Mouse (Mus musculus): ENCODE measurements around the gene Psmc4.

The Psmc4 gene

DNA sequence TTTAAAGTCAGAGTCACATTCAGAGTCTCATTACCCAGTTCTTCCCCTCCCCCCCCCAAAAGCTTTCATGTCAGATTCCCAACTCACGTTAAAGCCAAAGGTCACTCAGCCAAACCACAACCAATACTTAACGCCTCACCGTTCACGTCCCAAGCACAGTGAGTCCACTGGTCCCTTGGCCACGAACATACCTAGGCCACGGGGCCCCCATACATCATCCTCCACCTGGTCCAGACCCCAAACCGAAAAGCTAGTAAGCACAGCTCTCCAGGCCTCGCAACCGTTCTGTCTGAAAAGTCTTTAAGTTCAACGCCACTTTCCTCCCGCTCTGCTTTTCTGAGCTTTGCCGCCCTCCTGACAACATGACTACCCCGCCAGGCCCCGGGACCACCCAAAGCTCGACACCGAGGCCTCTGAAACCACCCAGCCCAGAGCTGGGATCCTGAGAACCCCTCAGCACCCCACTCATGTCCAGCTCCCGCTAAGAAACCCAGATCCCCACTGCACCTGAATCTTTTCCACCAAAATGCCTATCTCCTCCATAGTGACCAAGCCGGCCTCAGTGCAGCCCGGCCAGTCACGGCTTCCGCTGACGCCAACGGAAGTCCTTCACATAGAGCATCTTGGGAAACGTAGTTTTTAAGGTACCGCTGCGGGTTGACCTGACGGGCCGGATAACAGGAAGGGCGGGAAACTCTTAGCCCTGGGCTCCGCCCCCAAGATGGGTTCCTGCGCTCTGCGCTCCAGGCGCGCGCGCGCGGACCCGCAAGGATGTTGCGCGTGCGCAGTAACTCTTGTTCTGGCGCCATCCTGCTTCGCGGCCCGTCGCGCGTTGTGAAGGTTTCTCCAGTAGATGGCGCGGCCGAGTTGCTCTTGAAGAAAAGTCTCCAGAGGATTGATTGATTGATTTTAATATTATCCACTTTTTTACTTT lies at the start of gene Psmc4:
Gene Psmc4, minus strand, starts transcription at position 626 of the 934 bp plus-strand sequence.
- DNase-seq (ENCODE audit: low spot score) = peak; percentile 97

DNA sequence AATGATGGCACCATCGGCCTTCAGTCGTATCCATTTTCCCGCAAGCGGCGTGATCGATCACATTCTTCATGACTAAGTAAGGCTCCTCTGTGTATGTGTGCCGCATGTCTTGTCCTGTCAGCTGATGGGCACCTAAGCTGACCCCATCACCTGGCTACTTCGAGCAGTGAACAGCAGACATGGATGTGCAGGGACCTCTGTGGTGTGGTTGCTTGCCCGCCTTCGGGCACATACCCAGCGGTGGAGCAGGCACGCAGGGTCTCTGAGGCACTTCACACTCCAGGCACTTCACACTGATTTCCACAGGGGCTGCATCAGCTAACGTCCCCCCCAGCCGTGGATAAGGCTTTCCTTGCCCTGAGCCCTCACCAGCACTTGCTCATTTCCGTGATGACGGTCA lies 49.2 kb upstream of the Psmc4 start:
- DNase-seq (ENCODE audit: low spot score) = no peak

DNA sequence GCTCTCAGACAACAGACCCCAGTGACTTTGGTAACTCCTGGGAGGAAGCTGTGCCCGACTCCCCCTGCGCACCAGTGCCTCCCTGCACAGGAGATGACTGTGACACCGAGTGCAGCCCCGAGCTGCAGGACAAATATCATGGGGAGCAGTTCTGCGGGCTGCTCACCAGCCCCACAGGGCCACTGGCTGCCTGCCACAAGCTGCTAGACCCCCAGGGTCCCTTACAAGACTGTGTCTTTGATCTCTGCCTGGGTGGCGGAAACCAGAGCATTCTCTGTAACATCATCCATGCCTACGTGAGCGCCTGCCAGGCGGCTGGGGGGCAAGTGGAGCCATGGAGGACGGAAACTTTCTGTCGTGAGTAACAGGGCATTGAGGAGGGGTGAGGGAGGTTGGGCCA lies 43.6 kb upstream of the Psmc4 start:
- no peak for DNase-seq (ENCODE audit: low spot score)

DNA sequence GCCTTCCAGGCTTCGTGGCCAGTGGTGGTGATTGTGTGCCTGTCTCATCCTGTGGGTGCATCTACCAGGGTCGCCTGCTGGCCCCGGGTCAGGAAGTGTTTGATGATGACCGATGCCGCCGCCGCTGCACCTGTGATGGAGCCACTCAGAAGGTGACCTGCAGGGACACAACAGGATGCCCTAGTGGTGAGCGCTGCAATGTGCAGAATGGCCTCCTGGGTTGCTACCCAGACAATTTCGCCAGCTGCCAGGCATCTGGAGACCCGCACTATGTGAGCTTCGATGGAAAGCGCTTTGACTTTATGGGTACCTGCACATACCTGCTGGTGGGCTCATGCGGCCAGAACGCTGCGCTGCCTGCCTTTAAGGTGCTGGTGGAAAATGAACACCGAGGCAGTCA lies 36.3 kb upstream of the Psmc4 start:
- no peak for DNase-seq (ENCODE audit: low spot score)

DNA sequence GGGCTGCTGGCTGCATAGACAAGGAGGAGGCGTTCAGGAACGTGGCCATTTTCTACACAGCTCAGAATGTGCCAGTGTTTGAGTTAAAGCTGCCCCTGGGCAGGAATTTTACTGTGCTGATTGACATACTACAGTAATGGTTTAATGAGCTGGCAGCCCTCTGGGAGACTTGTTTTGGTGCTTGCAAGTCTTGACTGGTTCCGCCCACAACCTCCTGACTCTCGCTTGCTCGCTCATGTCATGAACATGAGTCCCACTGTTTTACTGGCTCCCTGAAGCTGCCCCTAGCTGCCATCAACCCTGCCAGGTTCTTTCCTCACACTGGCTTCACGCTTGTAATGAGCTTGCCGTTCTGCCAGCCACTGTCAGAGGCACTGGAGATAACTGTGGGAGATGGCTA lies 34.3 kb upstream of the Psmc4 start:
- DNase-seq (ENCODE audit: low spot score) = no peak

DNA sequence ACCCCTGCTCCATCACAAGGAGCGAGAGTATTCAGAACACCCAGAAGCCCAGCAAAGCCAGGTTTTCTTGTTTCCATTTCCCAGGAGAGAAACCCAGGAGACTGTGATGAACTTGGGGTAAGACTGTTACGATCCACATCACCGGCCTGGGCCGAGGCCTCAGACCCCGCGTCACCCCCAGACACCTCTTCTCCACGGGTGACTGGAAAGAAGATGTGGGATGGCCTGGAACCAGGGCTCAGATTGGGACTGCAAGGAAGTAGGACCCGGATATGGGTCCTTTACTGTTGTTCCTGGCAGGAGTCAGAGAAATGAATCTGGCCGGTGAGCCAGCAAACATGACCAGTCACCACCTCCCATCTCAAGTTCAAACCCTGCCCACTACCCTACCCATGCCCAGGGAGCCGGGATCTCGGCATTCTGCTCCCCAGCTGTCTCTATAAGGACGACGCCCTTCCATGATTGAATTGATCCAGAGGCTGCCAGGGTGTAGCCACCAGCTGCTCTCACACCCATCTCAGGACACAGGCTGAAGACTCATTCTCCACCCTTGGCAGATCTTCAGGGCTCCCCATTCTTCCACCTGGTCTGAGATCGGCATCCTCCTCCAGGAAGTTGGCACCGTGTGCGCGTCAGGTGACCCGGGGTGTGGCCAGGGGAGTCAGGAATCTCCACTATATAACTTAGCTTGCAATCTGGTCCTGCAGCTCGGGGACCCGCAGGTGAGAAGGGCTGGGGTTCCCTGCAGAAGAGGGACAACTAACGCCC lies 20.8 kb upstream of the Psmc4 start, which contains the start of gene Fcgbp:
Gene Fcgbp, plus strand, starts transcription at position 706 of the 768 bp plus-strand sequence.
- DNase-seq (ENCODE audit: low spot score) = no peak

DNA sequence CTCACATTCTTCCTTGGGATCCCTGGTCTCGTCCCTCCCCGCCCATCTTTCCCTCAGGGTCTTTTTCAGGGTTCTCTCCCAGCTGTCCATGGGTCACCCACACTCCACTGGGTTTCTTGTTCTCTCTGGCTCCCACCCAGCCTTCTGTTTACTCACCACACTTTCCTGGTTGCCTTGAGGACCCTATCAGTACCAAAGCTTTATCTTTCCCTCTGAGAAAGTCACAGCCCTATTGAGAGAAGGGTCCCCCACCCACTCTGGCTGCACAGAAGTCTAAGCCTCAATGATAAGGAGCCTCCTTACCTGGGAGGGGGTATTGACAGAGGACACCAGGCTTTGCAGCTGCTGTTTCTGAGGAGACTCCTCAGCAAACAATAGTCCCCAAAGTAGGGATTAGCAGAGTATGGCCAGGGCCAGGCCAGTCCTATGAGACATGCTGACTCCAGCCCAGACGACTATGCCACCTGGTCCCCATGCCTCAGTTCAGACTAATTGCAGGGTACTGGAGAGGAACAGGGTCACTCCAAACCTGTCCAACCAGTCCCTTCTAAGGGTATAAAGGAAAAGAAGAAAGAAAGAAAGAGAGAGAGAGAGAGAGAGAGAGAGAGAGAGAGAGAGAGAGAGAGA lies 19.8 kb upstream of the Psmc4 start:
- DNase-seq (ENCODE audit: low spot score) = no peak

DNA sequence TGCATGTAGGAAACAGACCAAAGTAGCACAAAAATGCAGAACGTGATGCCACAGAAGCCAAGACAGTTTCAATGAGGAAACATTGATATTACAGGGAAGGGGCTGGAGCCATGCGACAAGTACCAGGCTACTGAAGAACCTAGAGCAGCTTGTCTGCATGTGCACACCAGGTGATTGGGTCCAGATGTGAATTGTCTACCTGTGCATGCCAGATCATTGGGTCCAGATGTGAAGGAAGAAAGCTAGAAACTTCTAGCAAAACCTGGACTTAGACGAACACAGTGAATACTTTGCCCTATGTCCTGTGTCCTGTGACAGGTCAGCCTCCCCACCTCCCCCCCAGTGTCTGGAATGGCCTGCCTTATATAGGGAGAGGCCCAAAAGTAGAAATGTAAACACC lies 18.8 kb upstream of the Psmc4 start:
- DNase-seq (ENCODE audit: low spot score) = no peak

DNA sequence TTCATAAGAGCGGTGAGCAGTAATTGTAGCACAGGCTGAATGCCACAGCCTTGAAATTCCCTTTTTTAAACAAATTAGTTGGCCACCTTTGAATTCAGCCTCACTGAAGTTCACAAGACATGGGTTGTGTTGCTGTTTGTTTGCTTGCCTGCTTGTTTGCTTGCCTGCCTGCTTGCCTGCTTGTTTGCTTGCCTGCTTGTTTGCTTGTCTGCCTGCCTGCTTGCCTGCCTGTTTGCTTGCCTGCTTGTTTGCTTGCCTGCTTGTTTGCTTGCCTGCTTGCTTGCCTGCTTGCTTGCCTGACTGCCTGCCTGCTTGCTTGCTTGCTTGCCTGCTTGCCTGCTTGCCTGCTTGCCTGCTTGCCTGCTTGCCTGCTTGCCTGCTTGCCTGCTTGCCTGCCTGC lies 10.1 kb upstream of the Psmc4 start:
- no peak for DNase-seq (ENCODE audit: low spot score)

DNA sequence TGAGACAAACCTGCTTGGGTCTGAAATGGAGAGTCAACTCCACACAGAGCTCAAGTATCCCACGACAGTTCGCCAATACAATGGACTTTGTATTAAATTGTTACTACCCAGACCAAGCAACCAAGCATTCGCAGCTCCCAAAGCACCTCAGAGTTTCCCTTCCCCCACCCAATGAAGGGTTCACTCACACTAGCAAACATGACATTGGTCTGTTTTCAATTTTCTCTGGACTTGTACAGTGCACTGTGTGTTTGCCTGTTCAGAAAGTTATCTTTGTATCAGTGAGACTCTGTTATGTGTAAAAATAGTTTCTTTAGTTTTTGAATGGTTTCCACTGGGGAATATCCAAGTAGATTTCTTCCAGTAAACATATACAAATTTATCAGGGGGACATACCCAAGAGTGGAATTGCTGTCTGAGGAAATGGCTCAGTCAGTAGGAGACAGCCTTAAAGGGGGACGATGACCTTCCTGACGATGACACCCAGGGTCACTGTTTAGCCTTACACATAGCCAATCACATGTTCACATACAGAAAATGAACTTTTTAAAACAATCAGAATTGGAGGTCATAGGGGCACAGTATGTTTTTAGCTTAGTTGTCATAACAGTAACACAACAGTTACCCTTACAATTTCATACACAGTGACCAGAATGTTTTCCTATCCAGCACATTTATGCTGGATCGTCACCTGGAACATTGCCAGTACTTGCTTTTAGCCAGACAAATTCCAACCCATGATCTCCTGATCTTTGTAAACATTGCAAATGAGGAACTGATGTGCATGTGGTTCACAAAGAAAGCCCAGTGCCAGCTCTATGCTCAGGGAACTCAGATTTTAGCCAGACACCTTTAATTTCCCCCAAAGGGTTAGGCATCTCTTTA lies 3.4 kb upstream of the Psmc4 start:
- DNase-seq (ENCODE audit: low spot score) = no peak

DNA sequence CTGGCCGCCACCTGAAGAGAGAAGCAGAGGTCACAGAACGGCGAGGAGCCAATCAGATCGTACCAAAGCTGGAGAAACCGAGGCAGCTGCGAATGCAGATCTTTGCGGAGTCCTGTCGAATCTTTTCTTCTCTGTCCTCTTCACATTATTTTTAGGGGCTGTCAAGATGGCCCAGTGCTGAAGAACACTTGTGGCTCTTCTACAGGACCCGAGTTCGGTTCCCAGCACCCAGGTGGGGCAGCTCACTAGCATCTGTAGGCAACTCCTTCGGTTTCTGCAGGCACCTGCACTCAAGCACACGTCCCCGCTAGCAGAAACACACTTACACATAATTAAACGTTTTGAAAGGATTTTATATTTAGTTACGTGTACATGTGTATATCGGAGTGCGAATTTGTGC lies 683 bp upstream of the Psmc4 start:
- DNase-seq (ENCODE audit: low spot score) = no peak

DNA sequence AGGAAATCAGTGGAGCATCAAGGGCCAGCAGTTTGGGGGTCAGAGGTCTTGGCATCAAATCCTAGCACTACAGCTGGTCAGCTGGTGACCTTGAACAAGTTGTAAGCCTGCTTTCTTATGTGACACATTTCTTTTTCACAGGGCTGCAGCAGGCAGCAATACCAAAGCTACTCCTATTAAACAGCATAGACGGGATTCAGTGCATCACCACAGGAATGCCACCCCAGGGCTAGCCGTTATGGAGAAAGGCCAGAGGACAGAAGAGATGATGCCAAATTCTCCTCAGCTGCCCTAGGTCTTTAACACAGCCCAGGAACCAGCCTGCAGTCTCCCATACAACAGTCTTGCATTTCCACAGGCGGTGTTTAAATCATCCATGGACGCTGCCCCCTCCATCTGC lies 5.4 kb downstream of the Psmc4 start:
- DNase-seq (ENCODE audit: low spot score) = no peak

DNA sequence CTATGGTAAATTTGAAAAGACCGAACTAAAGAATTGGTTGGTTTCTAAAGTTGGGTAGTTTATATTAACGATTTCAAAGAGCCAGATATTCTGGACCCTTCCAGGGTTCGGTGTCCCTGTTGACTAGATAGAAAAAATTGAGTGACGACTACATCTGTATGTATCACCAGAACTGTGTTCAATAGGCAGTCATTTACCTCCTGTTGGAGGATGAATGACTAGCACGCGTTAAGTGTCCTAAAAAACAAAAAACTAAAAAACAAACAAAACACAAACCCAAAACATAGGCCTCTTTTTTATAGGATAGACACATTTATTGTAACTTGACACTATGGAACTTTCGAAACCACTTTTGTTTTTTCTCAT lies 35.5 kb downstream of the Psmc4 start:
- no peak for DNase-seq (ENCODE audit: low spot score)

DNA sequence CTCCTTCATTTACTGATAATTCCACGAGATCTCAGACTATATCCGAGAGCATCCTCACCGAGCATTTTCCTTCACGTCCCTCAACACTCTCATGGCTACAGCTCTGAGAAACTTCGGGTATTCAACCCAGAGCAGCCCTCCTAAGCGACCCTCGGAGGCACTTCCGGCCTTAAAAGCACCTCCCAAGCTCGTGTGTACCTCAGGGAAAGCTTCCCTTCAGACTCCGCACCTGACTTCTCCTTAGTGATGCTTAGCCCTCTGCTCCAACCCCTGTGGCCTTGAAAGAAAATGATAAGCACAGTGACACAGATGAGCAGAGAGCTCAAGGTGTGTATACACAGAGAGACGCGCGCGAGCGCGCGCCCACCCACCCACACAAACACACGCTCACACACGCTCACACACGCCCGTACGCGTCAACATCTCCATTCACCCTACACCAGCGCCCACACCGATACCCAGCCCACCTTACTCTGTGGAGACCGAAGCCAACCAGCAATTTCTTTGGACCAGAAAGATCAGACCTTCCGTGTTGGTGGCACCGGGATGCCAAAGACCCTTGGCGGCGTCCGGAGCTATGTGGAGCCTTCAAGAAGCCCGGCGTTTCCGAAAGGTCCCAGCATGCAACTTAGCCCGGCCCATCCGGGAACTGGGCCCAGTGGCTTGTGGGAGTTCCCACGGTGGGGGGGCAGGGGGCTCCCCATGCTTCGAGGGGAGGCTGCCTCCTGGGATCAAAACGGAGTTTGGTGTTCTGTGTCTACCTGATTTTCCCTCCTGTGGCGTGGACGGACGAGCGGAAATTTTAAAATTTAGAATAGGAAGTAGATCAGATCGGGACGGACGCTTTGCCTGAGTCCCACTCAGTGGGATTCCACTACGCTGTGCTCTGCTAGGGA lies 36.1 kb downstream of the Psmc4 start, which contains the start of gene Zfp850:
Gene Zfp850, minus strand, starts transcription at position 567 of the 896 bp plus-strand sequence.
- DNase-seq (ENCODE audit: low spot score) = peak; percentile 76

DNA sequence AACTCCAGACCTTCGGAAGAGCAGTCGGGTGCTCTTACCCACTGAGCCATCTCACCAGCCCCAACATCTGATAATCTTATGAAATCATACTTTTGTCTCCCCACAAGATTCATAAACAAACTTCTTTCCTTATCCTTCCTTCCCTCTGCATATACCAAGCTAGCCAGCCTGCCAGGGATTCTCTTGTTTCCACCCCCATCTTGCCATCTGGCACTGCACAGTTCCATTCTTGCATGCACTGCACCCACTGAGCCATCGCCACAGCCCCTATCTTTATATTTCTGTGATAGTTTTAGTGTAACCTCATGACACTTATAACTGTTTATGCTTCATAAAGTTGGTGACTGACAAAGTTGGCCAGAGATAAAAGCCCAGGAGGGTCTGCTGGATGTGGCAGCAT lies 39.6 kb downstream of the Psmc4 start:
- no peak for DNase-seq (ENCODE audit: low spot score)
